ENCODE assay signal across 9 mouse cellular contexts in genomic region chr3:75954185-75954584, GRCm38 (mm10). TPM values are rescaled to one million over a fixed set of nuclear protein-coding genes. Genes with fewer than 3 reads are reported as not detected.
DNase-seq lines count a peak whose midpoint lies in the region; ATAC-seq and TF ChIP-seq lines count a peak whose summit lies in the region.
"Had no signal": no experiment of that assay in that cellular context is flagged by ENCODE, and none has a peak within 500 bp of the region (broad histone marks: within the 10 kb centered on the region; RNA-seq: fewer than 3 reads in every experiment).

No protein-coding gene starts in this region.

- DNase-seq in lung, postnatal 0 days (ENCODE audit: low spot score): peak; percentile 63
- no peak for DNase-seq in lung, adult 2 months
- no peak for DNase-seq in limb, embryonic 10.5 days (ENCODE audit: low spot score)
- DNase-seq in left cerebral cortex, adult 8-10 months (ENCODE audit: low spot score in 2 of 2): no peak
- DNase-seq in thymus, postnatal 25 days: no peak
- DNase-seq in gastrocnemius, adult 8-10 months (ENCODE audit: low spot score in 2 of 2): no peak

- no peak overlapping the region for H3K4me2 ChIP-seq in lung, postnatal 0 days (replicated peaks; ENCODE audit: low read depth, low read length)
- H3K4me2 ChIP-seq in neural tube, embryonic 13.5 days: peak overlapping the region; percentile 92

- no peak for TF ChIP-seq POLR2A in lung, adult 2 months (IDR thresholded peaks at IDR 0.05; ENCODE audit: borderline replicate concordance, extremely low read depth, low read depth, low read length)
- no peak for TF ChIP-seq POLR2A in embryonic fibroblast, embryonic 13.5 days (IDR thresholded peaks at IDR 0.05; ENCODE audit: low read depth, low read length)

- no peaks in the 10 kb centered on the region for H3K36me3 ChIP-seq in lung, postnatal 0 days (ENCODE audit: insufficient read depth, low read length)
- H3K36me3 ChIP-seq in limb, embryonic 10.5 days: peaks cover 9% of the 10 kb centered on the region; the same call in 1 of the 2 replicates
- H3K36me3 ChIP-seq in neural tube, embryonic 13.5 days: no peaks in the 10 kb centered on the region

- no peak overlapping the region for H3K27ac ChIP-seq in lung, postnatal 0 days (ENCODE audit: low read length)
- no peak overlapping the region for H3K27ac ChIP-seq in embryonic fibroblast, embryonic 13.5 days (ENCODE audit: insufficient read depth, low read length)
- H3K27ac ChIP-seq in limb, embryonic 10.5 days: no peak overlapping the region
- no peak overlapping the region for H3K27ac ChIP-seq in neural tube, embryonic 13.5 days (replicated peaks)

- ATAC-seq in lung, postnatal 0 days: no peak
- no peak for ATAC-seq in neural tube, embryonic 13.5 days (ENCODE audit: low read depth)
- ATAC-seq: activated CD4-positive, CD25-positive, alpha-beta regulatory T cell, adult 4 months had no signal

- H3K9ac ChIP-seq in lung, postnatal 0 days (replicated peaks; ENCODE audit: low read depth): no peak overlapping the region
- peak overlapping the region; percentile 84 for H3K9ac ChIP-seq in neural tube, embryonic 13.5 days

- no peak for TF ChIP-seq CTCF in lung, postnatal 0 days (IDR thresholded peaks at IDR 0.05)
- no peak for TF ChIP-seq CTCF in lung, adult 2 months (IDR thresholded peaks at IDR 0.05; ENCODE audit: insufficient read depth, low read length)
- TF ChIP-seq CTCF in embryonic fibroblast, embryonic 13.5 days (IDR thresholded peaks at IDR 0.05; ENCODE audit: borderline replicate concordance, insufficient read depth, low read length): no peak

- no peak overlapping the region for H3K4me3 ChIP-seq in lung, postnatal 0 days (ENCODE audit: low read depth, low read length)
- no peak overlapping the region for H3K4me3 ChIP-seq in lung, adult 2 months (replicated peaks; ENCODE audit: extremely low read depth, low read depth, low read length)
- H3K4me3 ChIP-seq in embryonic fibroblast, embryonic 13.5 days (ENCODE audit: insufficient read depth, low read length): peak overlapping the region; percentile 27
- peak overlapping the region; percentile 78 for H3K4me3 ChIP-seq in limb, embryonic 10.5 days
- peak overlapping the region; percentile 55 for H3K4me3 ChIP-seq in neural tube, embryonic 13.5 days

- no peaks in the 10 kb centered on the region for H3K9me3 ChIP-seq in lung, postnatal 0 days (ENCODE audit: low read length)
- H3K9me3 ChIP-seq in limb, embryonic 10.5 days (replicated peaks): no peaks in the 10 kb centered on the region
- H3K9me3 ChIP-seq in neural tube, embryonic 13.5 days: no peaks in the 10 kb centered on the region

- 37% methylated on average over 3 of the region's 3 CpGs for WGBS in lung, postnatal 0 days
- 50% methylated on average over 3 of the region's 3 CpGs for whole genome bisulfite sequencing in lung, adult 2 months
- WGBS in limb, embryonic 10.5 days: 70% methylated on average over 3 of the region's 3 CpGs
- 76% methylated on average over 3 of the region's 3 CpGs for WGBS in neural tube, embryonic 13.5 days

- no peak for TF ChIP-seq EP300 in lung, postnatal 0 days (IDR thresholded peaks at IDR 0.05)

- H3K27me3 ChIP-seq in lung, postnatal 0 days (replicated peaks; ENCODE audit: insufficient read depth, low read length): no peaks in the 10 kb centered on the region
- no peaks in the 10 kb centered on the region for H3K27me3 ChIP-seq in limb, embryonic 10.5 days (ENCODE audit: low read depth, poor library complexity, severe bottlenecking)
- no peaks in the 10 kb centered on the region for H3K27me3 ChIP-seq in neural tube, embryonic 13.5 days

- H3K4me1 ChIP-seq in lung, postnatal 0 days (ENCODE audit: insufficient read depth, low read depth, low read length): peaks cover 16% of the 10 kb centered on the region
- peaks cover 5% of the 10 kb centered on the region for H3K4me1 ChIP-seq in lung, adult 2 months (ENCODE audit: control insufficient read depth, insufficient read depth, low read length)
- H3K4me1 ChIP-seq in embryonic fibroblast, embryonic 13.5 days (ENCODE audit: control insufficient read depth, insufficient read depth, low read length): peaks cover 8% of the 10 kb centered on the region
- peaks cover 31% of the 10 kb centered on the region for H3K4me1 ChIP-seq in limb, embryonic 10.5 days
- H3K4me1 ChIP-seq in neural tube, embryonic 13.5 days (replicated peaks): peaks cover 55% of the 10 kb centered on the region

RNA-seq across cellular contexts. Expression of gene Golim4, which starts 2.6 kb away (rescaled TPM):
- 31.0 and 34.9 TPM in 2 replicates for polyA plus RNA-seq in lung, postnatal 0 days (2015; fragmentation: Nextera tagmentation; extraction: Ambion mirVana)
- 35.2 and 40.3 TPM in 2 replicates for polyA plus RNA-seq in lung, adult 2 months (2012; rRNA removed)
- polyA plus RNA-seq in embryonic fibroblast, embryonic 13.5 days (2011; ENCODE audit: insufficient read length, low read depth, missing spikeins): 125 and 159 TPM in 2 replicates
- 38.1 and 48.7 TPM in 2 replicates for polyA plus RNA-seq in limb, embryonic 10.5 days (2016; fragmentation: Nextera tagmentation; extraction: Ambion mirVana)
- polyA plus RNA-seq in neural tube, embryonic 13.5 days (2015; fragmentation: Nextera tagmentation; extraction: Ambion mirVana): 37.6 and 42.4 TPM in 2 replicates
- total RNA-seq in left cerebral cortex, adult 8-10 months (2022): 10 to 100 TPM; 20.8 to 27.6 (median 25.6) TPM
- total RNA-seq in gastrocnemius, adult 8-10 months (2022): 1 to 10 TPM; 5.4 to 8.6 (median 6.5) TPM

Comparison
In these comparisons a context has a peak if more than half of its experiments do, and no peak if none do; other contexts are left out.
1. H3K4me3 ChIP-seq: peak in embryonic fibroblast, embryonic 13.5 days (single experiment), limb, embryonic 10.5 days (single experiment) and neural tube, embryonic 13.5 days (single experiment); none in lung, postnatal 0 days (single experiment) and lung, adult 2 months (single experiment).